Mouse (Mus musculus) urinary bladder, postnatal 14 days (tissue): Measurements from ENCODE around the gene Cenpp.
"Not testable (repeated sequence)": the region's sequence is repeated elsewhere in the genome, so short reads cannot be mapped to it uniquely, and the experiment has no call there.

ENCODE experiments used
- DNase-seq: peaks from one replicate; pipeline ENCODE4 v3.0.0; 2021; ENCODE audit warnings: low spot score

Gene Cenpp

GRCm38 (mm10) chr13:49607714-49608113 lies 44.9 kb downstream of the Cenpp start, which contains the start of gene Ogn:
Gene Ogn (plus strand): TSS chr13:49608046.
- peak; percentile 32 for DNase-seq

GRCm38 (mm10) chr13:49603603-49604002 lies 49.0 kb downstream of the Cenpp start:
- DNase-seq = no peak

- DNase-seq = not testable (repeated sequence)
Measured at GRCm38 (mm10) chr13:49602541-49602940, 50.0 kb downstream of the Cenpp start.

GRCm38 (mm10) chr13:49586062-49586461 lies 66.5 kb downstream of the Cenpp start:
- DNase-seq = no peak

GRCm38 (mm10) chr13:49584307-49585005 lies 68.1 kb downstream of the Cenpp start:
- peak; percentile 13 for DNase-seq

GRCm38 (mm10) chr13:49583859-49584258 lies 68.7 kb downstream of the Cenpp start:
- no peak for DNase-seq

GRCm38 (mm10) chr13:49581541-49582530 lies 70.7 kb downstream of the Cenpp start, which contains the start of gene Omd:
Gene Omd (plus strand): TSS chr13:49582462.
- no peak for DNase-seq

GRCm38 (mm10) chr13:49571418-49571817 lies 81.2 kb downstream of the Cenpp start:
- no peak for DNase-seq

GRCm38 (mm10) chr13:49570371-49570770 lies 82.2 kb downstream of the Cenpp start:
- DNase-seq = no peak

GRCm38 (mm10) chr13:49564347-49564746 lies 88.2 kb downstream of the Cenpp start:
- DNase-seq = no peak

- no peak for DNase-seq
Measured at GRCm38 (mm10) chr13:49560886-49561285, 91.7 kb downstream of the Cenpp start.

- peak; percentile 22 for DNase-seq
Measured at GRCm38 (mm10) chr13:49559185-49559584, 93.4 kb downstream of the Cenpp start.

GRCm38 (mm10) chr13:49556924-49557323 lies 95.7 kb downstream of the Cenpp start:
- DNase-seq = no peak

- no peak for DNase-seq
Measured at GRCm38 (mm10) chr13:49556203-49556602, 96.4 kb downstream of the Cenpp start.

GRCm38 (mm10) chr13:49554519-49554918 lies 98.1 kb downstream of the Cenpp start:
- DNase-seq = no peak

- peak; percentile 13 for DNase-seq
Measured at GRCm38 (mm10) chr13:49549616-49550015, 103.0 kb downstream of the Cenpp start.

- no peak for DNase-seq
Measured at GRCm38 (mm10) chr13:49547563-49548150, 104.9 kb downstream of the Cenpp start.

GRCm38 (mm10) chr13:49546517-49546916 lies 106.1 kb downstream of the Cenpp start:
- DNase-seq = no peak

GRCm38 (mm10) chr13:49545646-49546045 lies 106.9 kb downstream of the Cenpp start:
- no peak for DNase-seq

- DNase-seq = no peak
Measured at GRCm38 (mm10) chr13:49544279-49544678, 108.3 kb downstream of the Cenpp start, which contains the start of gene Aspn. Gene Aspn (plus strand): TSS chr13:49544443.

GRCm38 (mm10) chr13:49538693-49539092 lies 113.9 kb downstream of the Cenpp start:
- no peak for DNase-seq

GRCm38 (mm10) chr13:49536946-49537345 lies 115.6 kb downstream of the Cenpp start:
- DNase-seq = no peak
